In the genomic region with DNA sequence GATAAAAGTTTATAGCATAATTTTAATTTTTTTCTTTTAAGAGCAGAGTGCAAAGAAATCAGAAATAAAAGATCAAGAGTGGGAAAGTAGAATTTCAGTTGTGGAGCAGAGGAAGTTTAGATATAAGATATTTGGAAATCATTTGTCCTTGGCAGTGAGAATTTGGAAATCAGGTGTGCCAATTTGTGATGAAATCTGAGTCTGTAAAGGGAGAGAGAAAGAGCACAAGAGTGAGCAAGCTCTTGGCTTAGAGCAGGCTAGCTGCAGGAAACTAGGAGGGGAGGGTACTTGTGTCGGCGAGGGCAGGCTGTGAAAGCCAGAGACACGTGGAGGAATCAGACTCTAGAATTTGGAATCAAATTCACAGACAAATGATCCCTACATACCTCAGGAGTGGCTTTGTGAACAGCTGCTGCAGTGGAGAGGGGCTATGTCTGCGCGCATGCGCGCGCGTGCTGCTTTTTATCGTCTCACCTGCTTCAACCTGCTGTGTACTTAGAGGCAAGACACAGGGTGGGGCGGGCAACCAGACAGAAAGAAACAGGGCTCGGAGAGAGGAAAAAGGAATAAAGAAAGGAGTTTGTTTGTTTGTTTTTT, we compare ENCODE assay signal across 8 mouse cellular contexts. TPM values are rescaled to one million over a fixed set of nuclear protein-coding genes. Genes with fewer than 3 reads are reported as not detected.
A peak's percentile ranks its signal among the peaks of the same experiment; 100 is the strongest.
DNase-seq lines count a peak whose midpoint lies in the region; ATAC-seq and TF ChIP-seq lines count a peak whose summit lies in the region.
"Had no signal": no experiment of that assay in that cellular context is flagged by ENCODE, and none has a peak within 500 bp of the region (broad histone marks: within the 10 kb centered on the region; RNA-seq: fewer than 3 reads in every experiment).

No protein-coding gene starts in this region.

- H3K4me2 ChIP-seq in forebrain, postnatal 0 days (ENCODE audit: low read depth), result peak overlapping the region; percentile 32; the same call in 1 of the 2 replicates

- 45% methylated on average over 12 of the region's 12 CpGs for WGBS in forebrain, postnatal 0 days

- H3K9me3 ChIP-seq in forebrain, postnatal 0 days (ENCODE audit: low read length), result no peaks in the 10 kb centered on the region

- 0 out of 2 replicates have a peak, but pooled peaks cover 5% of the 10 kb centered on the region for H3K4me1 ChIP-seq in forebrain, postnatal 0 days (ENCODE audit: insufficient read depth)

- peak; percentile 25 for DNase-seq in Muller cell, postnatal 12 days (ENCODE audit: inconsistent ontology term)
- peak; percentile 47 for DNase-seq in brain, embryonic 14.5 days (ENCODE audit: low read depth)
- DNase-seq in forebrain, postnatal 0 days, result no peak
- peak; percentile 51 to 73 for DNase-seq in kidney, postnatal 4 days
- DNase-seq in urinary bladder, postnatal 4 days (ENCODE audit: low spot score in 2 of 2), result no peak
- DNase-seq in adrenal gland, adult 2 months, result no peak

- H3K36me3 ChIP-seq in forebrain, postnatal 0 days (ENCODE audit: insufficient read depth), result no peaks in the 10 kb centered on the region

- no peak for TF ChIP-seq CTCF in brain, embryonic 14.5 days (IDR thresholded peaks at IDR 0.05; ENCODE audit: borderline replicate concordance, extremely low read depth, insufficient read depth, insufficient read length)
- TF ChIP-seq CTCF in forebrain, postnatal 0 days (IDR thresholded peaks at IDR 0.05; ENCODE audit: low read depth), result no peak

- TF ChIP-seq POLR2A in brain, embryonic 14.5 days (IDR thresholded peaks at IDR 0.05; ENCODE audit: borderline replicate concordance, extremely low read depth, insufficient read depth, insufficient read length, poor library complexity, severe bottlenecking), result no peak

- H3K4me3 ChIP-seq in forebrain, postnatal 0 days (ENCODE audit: low read depth, low read length), result peak overlapping the region; percentile 21; the same call in 1 of the 2 replicates

- peak; percentile 20; the same call in 1 of the 2 replicates for ATAC-seq in forebrain, postnatal 0 days
- ATAC-seq in megakaryocyte-erythroid progenitor cell, adult 5-6 weeks (replicated peaks; ENCODE audit: low FRiP score, low TSS enrichment, poor library complexity, severe bottlenecking), result no peak

- peak overlapping the region; percentile 18; the same call in 1 of the 2 replicates for H3K9ac ChIP-seq in forebrain, postnatal 0 days

- no peaks in the 10 kb centered on the region for H3K27me3 ChIP-seq in forebrain, postnatal 0 days (ENCODE audit: insufficient read depth, low read length)

- no peak overlapping the region for H3K27ac ChIP-seq in forebrain, postnatal 0 days (ENCODE audit: low read depth, low read length)
- H3K27ac ChIP-seq: macrophage had no signal

RNA-seq across cellular contexts. Expression of gene Mfap4, which starts 8.3 kb away (rescaled TPM):
- 89.5 and 119 TPM in 2 replicates for polyA plus RNA-seq in brain, embryonic 14.5 days (2012; rRNA removed)
- 8.0 and 17.4 TPM in 2 replicates for total RNA-seq in forebrain, postnatal 0 days (2014; rRNA removed)
- polyA plus RNA-seq in forebrain, postnatal 0 days (2015; fragmentation: Nextera tagmentation; extraction: Ambion mirVana), result 19.6 and 23.0 TPM in 2 replicates
- not detected in 2 replicates for total RNA-seq in megakaryocyte-erythroid progenitor cell, adult 5-6 weeks (2014; fragmentation: Nextera tagmentation)
- total RNA-seq in megakaryocyte-erythroid progenitor cell, adult 5-6 weeks (2017), result not detected in 2 replicates
- 1 to 10 TPM; 5.5 to 6.5 TPM for total RNA-seq in adrenal gland, adult 2 months (2021)
- polyA plus RNA-seq in adrenal gland, adult 2 months (2012; rRNA removed), result 35.5 and 39.1 TPM in 2 replicates
- polyA plus RNA-seq: macrophage had no signal

RNA-seq across cellular contexts. Expression of gene Mapk7, which starts 17.3 kb away (rescaled TPM):
- polyA plus RNA-seq in brain, embryonic 14.5 days (2012; rRNA removed), result 108 and 140 TPM in 2 replicates
- 45.9 and 50.3 TPM in 2 replicates for total RNA-seq in forebrain, postnatal 0 days (2014; rRNA removed)
- 53.6 and 58.5 TPM in 2 replicates for polyA plus RNA-seq in forebrain, postnatal 0 days (2015; fragmentation: Nextera tagmentation; extraction: Ambion mirVana)
- total RNA-seq in megakaryocyte-erythroid progenitor cell, adult 5-6 weeks (2014; fragmentation: Nextera tagmentation), result 6.8 and 15.5 TPM in 2 replicates
- total RNA-seq in megakaryocyte-erythroid progenitor cell, adult 5-6 weeks (2017), result 5.1 and 9.5 TPM in 2 replicates
- 10 to 100 TPM; 14.5 to 15.5 TPM for total RNA-seq in adrenal gland, adult 2 months (2021)
- polyA plus RNA-seq in adrenal gland, adult 2 months (2012; rRNA removed), result 34.5 and 39.5 TPM in 2 replicates

RNA-seq across cellular contexts. Expression of gene Rnf112, which starts 23.0 kb away (rescaled TPM):
- polyA plus RNA-seq in brain, embryonic 14.5 days (2012; rRNA removed), result 62.5 and 88.6 TPM in 2 replicates
- total RNA-seq in forebrain, postnatal 0 days (2014; rRNA removed), result 85.9 and 91.3 TPM in 2 replicates
- 17.4 and 27.3 TPM in 2 replicates for polyA plus RNA-seq in forebrain, postnatal 0 days (2015; fragmentation: Nextera tagmentation; extraction: Ambion mirVana)
- total RNA-seq in megakaryocyte-erythroid progenitor cell, adult 5-6 weeks (2014; fragmentation: Nextera tagmentation), result not detected in 2 replicates
- total RNA-seq in megakaryocyte-erythroid progenitor cell, adult 5-6 weeks (2017), result not detected in 2 replicates
- 1 to 10 TPM; 1.2 to 2.6 TPM for total RNA-seq in adrenal gland, adult 2 months (2021)
- 1.1 and 2.2 TPM in 2 replicates for polyA plus RNA-seq in adrenal gland, adult 2 months (2012; rRNA removed)
- polyA plus RNA-seq: macrophage had no signal

RNA-seq across cellular contexts. Expression of gene B9d1, which starts 28.1 kb away (rescaled TPM):
- 42.6 and 60.3 TPM in 2 replicates for polyA plus RNA-seq in brain, embryonic 14.5 days (2012; rRNA removed)
- total RNA-seq in forebrain, postnatal 0 days (2014; rRNA removed), result 18.8 and 27.5 TPM in 2 replicates
- polyA plus RNA-seq in forebrain, postnatal 0 days (2015; fragmentation: Nextera tagmentation; extraction: Ambion mirVana), result 25.4 and 26.8 TPM in 2 replicates
- total RNA-seq in megakaryocyte-erythroid progenitor cell, adult 5-6 weeks (2014; fragmentation: Nextera tagmentation), result 4.3 and 8.6 TPM in 2 replicates
- total RNA-seq in megakaryocyte-erythroid progenitor cell, adult 5-6 weeks (2017), result 3.4 and 10.4 TPM in 2 replicates
- 10 to 100 TPM; 16.4 to 21.1 TPM for total RNA-seq in adrenal gland, adult 2 months (2021)
- polyA plus RNA-seq in adrenal gland, adult 2 months (2012; rRNA removed), result 18.1 and 19.3 TPM in 2 replicates

Comparison
In these comparisons a context has a peak if more than half of its experiments do, and no peak if none do; other contexts are left out.
1. DNase-seq: peak in Muller cell, postnatal 12 days (single experiment), brain, embryonic 14.5 days (single experiment) and kidney, postnatal 4 days (2 of 2); none in forebrain, postnatal 0 days (single experiment), urinary bladder, postnatal 4 days (0 of 2) and adrenal gland, adult 2 months (single experiment).
2. RNA of gene Rnf112, which starts 23.0 kb away (total RNA-seq): 85.9 to 91.3 TPM in forebrain, postnatal 0 days; 1.2 to 2.6 TPM in adrenal gland, adult 2 months and not detected in megakaryocyte-erythroid progenitor cell, adult 5-6 weeks; every median in the first group is over 10 times any median in the second.